Mouse (Mus musculus): ENCODE data around the gene Rps4x.
A peak's percentile ranks its signal among the peaks of the same experiment; 100 is the strongest.
"Not testable (repeated sequence)": the region's sequence is repeated elsewhere in the genome, so short reads cannot be mapped to it uniquely, and the experiment has no call there.

The Rps4x gene

DNA sequence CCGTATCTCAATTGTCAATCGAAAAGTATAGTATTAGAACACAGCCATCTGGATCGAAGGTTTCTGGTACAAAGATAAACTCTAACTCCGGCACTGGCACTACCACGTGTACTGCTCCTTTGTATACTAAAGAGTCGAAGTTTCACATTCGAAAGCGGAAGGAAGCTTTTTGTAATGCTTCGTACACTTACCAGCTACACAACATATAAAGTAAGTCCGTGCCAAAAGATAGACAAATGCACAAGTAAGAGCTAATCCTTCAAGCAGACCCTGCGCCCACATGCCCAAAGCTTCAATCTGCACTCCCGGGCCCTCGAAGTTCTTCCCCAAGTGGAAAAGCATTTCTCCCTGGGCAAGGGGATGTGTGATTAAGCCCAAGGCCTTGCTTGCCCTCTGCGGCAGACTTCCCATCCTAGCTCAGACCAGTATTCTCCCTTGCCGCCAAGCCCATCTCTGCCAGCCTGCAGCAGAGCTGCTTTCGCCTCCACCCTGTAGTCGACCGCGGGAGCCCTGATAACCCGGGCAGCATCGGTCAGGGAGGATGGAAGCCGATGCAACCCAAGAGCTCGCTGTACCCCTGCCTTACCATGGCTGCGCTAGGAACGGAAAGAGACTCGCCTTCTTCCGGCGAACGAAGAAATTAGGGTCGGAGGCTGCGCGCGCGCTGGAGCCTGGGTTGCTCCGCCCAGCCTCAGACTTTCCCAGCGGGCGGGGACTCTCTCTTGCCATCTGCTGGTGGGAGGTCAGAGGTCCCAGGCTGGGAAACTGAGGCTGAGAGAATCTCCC, at the start of gene Rps4x:
Gene Rps4x (minus strand): TSS at position 683 of the 786 bp plus-strand sequence.
- peak; percentile 58 to 66 for DNase-seq (ENCODE audit: low spot score in 2 of 2)

DNA sequence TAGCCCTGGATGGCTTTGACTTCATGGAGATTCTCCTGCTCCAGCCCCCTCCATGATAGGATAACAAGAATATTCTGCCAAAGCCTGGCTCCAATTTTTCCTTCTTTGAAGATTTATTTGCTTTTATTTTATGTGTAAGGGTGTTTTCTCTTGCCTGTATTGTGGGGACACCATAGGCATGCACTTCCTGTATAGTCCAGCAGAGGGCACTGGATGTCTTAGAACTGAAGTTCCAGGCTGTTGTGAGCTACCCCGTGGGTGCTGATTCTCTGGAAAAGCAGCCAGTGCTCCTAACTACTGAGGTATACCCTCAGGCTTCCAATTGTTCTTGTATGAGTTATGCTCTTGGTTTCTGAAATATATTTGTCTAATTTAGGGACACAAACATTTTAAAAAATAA, 29.9 kb upstream of the Rps4x start:
- DNase-seq (ENCODE audit: low spot score in 2 of 2): peak in 1 of 2 experiments; percentile 0

DNA sequence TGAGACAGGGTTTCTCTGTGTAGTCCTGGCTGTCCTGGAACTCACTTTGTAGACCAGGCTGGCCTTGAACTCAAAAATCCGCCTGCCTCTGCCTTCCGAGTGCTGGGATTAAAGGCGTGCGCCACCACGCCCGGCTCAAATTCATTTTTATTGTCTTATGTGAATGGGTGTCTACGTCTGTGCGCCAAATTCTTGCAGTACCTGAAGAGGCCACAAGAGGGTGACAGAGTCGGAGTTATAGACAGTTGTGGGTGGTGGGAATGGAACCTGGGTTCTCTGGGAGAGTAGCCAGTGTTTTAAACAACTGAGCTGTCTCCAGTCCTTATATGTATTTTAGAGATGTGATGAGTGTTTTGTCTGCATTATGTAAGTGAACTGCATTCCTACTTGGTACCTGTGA, 26.2 kb upstream of the Rps4x start:
- DNase-seq (ENCODE audit: low spot score in 2 of 2): not testable (repeated sequence)

DNA sequence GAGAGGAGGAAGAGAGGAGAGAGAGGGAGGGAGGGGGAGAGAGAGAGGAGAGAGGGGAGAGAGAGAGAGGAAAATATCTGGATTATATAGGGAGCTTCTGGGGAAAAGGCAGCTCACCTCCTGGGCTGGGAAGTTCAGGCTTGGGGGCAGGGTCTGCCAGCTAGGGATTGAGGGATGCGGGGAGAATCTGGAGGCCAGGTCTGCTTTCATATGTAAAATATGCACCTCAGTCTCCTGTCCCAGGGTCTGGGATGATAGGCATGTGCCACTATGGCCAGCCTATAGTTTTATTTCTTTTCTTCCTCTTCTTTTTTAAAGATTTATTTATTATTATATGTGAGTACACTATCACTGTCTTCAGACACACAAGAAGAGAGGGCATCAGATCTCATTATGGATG, 1.6 kb upstream of the Rps4x start:
- no peak for DNase-seq (ENCODE audit: low spot score in 2 of 2)

DNA sequence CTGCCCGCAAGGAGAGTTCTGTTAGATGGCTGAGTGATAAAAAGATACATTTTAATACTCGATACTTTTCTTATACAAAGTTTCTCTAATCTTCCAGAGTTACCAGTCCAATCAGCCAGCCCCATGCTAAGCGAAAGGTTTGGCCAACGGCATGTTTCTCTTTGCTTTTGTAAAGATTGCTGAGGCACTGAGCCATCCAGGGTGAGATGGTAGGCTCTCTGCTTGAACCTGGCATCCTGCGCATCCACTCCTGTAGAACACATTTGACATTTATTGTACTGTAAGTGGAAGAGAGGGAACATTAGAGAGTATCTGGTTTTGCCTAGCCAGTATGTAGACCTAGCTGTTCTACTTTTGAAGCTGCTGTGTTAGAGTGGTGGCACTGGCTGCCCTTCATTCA, 387 bp upstream of the Rps4x start:
- DNase-seq (ENCODE audit: low spot score in 2 of 2): no peak

DNA sequence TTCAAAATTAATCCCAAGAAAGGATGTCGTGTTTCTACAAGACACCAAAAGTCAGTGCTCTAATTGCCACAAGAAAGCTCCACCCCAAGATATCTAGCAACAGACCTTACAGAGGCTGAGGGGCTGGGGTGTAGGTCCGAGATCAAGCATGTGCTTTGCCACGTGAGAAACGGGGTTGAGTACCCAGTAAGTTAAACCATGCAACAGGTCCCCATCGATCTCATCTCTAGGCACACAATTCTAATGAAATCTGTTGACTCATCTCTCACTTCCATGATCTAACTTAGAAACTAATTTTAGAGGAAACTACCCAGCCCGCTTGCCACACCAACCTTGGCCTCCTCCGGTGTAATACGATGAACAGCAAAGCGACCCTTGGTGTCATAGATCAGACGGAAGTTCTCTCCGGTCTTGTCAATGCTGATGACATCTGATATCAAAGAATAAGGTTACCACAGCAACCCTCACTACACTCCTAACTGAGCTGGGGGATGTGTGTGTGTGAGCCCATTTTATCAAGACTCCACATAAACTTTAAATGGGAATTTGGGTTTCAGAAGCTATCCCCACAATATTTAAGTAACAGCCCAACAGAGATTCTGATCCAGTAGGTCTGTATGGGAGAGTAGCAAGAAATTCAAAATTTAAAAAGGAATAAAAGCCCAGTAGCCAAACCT, 2.0 kb downstream of the Rps4x start:
- DNase-seq (ENCODE audit: low spot score in 2 of 2): no peak

DNA sequence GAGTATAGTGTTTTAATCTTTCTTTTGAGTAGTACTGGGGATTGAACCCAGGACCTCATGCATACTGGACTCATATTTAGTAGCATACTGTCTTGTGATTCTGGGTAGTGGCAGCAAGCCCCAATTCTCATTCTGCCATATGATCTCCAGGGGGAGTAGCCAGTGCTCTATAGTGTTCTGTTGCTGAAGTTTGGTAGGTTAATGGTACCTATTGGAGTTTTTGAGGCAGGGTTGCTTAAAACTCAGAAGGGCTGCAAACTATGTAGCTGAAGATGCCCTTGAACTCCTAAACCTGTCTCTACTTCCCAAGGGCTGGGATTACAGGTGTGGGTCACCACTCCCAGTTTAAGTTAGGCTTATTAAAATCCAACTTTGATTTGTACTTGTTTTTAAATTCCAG, 6.6 kb downstream of the Rps4x start:
- no peak for DNase-seq (ENCODE audit: low spot score in 2 of 2)

DNA sequence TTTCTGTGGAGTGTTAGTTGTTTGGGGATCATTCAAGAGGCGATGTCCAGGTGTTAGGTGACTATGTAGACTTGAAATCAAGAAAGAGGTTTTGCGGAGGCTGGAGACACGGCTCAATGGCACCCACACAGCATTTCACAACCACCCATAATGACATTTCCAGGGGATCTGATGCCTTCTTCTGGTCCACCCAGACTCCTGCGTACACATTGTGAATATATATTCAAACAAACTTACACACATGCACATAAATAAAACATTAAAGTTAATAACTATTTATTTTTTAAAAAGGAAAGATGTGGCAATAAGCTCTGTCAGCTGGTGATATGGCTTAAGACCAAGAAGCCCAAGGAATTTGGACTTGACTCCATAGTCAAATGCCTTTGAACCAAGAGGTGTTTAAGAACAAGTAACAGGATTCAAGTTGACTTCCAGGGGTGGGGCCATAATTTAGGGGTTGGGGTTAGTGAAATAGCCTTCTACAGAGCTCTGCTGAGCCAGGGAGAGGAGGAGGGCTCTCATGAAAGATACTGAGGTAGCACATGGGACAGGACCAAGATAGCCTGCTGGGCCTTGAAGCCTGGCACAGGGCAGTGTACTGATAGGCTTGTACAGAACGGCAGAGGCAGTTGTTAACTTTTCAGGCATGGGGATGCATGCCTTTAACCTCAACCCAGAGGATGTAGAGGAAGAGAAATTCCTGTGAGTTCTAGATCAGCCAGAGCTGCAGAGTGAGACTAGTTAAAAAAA, 13.5 kb downstream of the Rps4x start:
- no peak for DNase-seq (ENCODE audit: low spot score in 2 of 2)

DNA sequence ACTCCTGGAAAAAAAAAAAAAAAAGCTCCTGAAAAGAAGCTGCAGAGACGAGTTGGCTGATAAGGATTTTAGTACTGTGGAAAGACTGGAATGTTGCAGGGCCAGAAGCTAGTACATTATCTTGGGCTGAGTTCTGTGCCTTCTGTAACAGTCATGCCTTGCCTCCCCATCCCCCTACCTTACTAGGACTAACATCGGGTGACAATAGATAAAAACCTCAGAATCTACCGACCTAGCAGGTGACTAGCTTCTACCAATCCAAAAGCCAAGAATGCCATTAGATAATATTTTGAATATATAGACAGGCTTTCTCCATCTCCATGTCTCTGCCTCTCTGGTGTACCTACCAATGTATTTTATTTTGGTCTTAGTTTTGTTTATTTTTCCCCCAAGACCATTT, 18.3 kb downstream of the Rps4x start:
- DNase-seq (ENCODE audit: low spot score in 2 of 2): no peak

DNA sequence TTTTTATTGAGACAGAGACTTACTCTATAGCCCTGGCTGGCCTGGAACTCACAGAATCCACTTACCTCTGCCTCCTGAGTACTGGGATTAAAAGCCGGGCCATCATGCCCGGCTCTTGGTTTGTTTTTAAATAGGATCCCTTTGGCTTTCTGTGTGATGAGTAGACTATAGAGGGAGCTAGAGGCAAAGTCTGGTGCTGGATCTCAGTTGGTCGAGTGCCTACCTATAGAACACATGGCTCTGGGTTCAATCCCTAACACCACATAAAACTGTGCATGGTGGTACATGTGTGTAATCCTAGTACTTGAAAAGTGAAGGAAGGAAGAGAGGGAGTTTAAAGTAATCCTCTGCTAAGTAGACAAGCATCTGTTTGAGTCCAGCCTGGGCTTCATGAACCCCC, 19.1 kb downstream of the Rps4x start:
- no peak for DNase-seq (ENCODE audit: low spot score in 2 of 2)

DNA sequence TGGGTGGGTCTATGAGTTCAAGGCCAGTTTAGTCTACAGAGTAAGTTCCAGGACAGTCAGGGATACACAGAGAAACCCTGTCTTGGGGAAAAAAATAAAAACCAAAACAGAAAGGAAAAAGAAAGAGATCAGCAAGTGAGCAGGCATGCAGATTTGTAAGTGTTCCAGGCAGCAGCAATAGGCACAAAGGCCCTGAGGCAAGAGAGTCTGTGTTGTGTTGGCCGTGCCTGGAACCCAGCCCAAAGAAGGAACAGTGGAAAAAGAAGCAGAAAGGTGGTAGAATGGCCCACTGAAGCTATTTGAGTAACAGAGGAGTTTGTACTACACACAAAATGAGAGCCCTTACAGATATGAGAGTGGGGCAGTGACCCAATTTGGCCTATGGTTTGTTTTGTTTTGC, 19.5 kb downstream of the Rps4x start:
- DNase-seq (ENCODE audit: low spot score in 2 of 2): no peak

DNA sequence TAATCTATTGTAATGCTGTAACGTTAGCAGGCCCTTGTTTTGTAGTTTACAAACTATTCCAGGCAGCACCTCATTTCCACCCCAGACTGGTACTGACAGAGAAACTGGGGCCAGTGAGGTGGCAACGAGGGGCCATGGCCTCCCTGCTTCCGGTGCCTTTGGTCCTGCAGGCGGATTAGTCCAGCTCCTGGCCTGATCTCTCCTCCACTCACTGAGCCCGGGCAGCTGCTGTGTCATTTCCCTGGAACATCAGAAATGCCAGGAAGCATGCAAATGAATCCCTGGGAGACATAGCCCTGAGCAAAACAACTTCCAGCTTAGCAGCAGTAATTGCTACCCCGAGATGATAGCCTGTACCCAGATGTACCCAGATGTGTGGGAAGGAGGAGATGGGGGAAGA, 22.2 kb downstream of the Rps4x start:
- DNase-seq (ENCODE audit: low spot score in 2 of 2): no peak

DNA sequence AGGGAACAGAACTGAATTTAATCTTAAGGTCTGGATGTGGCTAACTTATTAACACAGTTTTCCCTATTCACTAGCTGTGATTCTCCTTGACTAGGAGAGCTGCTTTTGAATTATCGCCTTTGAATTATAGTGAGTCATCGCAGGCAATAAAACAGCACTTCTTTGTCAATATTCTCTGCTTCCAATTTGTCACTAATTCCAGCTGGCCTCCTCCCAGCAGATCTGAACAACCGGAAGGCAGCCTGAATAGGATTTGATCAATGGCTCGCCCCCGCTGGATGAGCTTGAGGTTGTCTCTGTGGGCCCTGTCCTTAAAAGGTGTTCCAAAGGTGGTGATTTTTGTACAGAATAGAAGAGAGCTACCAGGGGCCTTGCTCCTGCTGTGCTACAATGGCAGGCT, 22.7 kb downstream of the Rps4x start:
- DNase-seq (ENCODE audit: low spot score in 2 of 2): no peak

DNA sequence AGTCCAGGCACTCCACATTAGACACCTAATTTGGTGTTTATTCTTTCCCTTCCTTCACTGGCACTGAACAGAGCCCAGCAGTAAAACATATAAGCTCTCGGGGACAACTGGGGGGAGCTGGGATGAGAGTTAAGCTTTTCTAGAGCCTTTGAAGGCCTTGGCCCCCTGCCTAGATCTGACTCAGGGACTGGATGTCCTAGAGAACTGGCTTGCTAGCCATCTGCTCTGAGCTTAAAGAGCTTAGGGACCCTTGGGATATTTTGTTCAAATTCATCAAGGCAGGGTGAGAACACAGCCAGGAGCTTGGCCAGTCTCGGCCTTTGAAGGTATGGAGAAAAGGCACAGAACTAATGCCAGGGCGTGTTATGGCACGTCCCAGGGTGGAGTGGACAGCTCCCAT, 25.7 kb downstream of the Rps4x start:
- DNase-seq (ENCODE audit: low spot score in 2 of 2): no peak

DNA sequence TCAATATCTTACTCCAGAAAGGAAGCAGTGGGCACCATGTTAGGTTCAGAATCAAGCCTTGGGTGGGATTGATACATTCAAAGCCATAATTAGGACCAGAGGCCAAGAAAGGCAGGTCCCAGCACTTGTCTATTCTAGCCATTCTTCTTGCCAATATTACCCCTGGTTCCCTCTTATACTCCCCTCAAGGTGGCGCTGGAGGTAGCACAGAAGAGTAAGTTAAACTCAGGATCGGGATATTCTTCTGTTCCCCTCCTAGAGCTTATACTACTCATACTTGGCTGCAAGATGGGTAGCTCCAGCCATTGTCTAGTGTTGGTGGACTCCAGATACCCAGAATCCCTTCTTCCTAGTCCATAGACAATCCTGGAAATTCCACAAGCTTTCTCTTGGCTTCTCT, 26.1 kb downstream of the Rps4x start:
- DNase-seq (ENCODE audit: low spot score in 2 of 2): no peak

DNA sequence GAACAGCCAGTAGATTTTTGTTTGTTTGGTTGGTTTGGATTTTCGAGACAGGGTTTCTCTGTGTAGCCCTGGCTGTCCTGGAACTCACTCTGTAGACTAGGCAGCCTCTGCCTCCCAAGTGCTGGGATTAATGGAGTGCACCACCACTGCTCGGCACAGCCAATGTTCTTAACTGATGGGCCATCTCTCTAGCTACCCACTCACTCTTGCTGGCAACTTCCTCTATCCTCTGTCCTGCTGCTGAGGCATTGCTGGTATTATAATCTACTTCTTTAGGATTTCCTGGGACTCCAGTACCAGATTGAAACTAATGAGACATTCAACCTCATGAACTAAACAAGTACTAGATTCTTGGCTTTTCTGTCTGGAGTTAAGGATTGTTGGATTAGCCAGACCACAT, 28.7 kb downstream of the Rps4x start:
- DNase-seq (ENCODE audit: low spot score in 2 of 2): no peak

DNA sequence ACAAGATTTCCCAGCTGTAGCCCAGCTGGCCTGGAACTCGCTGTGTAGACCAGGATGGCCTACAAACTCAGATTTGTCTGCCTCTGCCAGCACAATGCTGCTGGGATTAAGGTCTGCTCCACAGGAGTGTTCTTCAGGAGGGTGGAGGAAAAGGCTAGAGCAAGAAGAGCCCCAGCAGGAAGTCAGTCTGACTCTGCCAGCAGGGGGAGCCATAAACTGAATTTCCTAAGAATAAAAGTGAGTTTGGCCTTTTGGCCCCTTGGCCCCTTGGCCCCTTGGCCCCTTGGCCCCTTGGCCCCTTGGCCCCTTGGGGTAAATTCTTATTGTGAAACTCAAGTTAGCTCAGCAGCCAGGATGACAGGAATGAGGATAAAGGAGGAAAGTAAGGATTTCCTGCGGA, 29.4 kb downstream of the Rps4x start:
- DNase-seq (ENCODE audit: low spot score in 2 of 2): no peak

DNA sequence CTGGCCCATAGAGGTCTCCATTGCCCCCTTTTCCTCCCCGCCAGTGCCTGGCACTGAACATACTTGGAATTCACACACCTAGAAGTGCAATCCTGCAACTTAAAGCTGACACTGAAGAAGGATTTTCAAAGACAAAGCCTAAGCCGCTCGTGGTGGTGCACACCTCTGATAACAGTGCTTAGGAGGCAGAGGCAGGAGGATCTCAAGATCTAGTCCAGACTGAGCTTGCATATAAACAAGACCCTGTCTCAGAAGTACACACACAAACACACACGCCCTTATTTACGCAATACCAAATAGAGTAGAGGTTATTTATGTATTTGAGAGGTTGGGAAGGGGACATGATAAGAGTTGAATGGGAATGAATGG, 31.8 kb downstream of the Rps4x start:
- DNase-seq (ENCODE audit: low spot score in 2 of 2): no peak

DNA sequence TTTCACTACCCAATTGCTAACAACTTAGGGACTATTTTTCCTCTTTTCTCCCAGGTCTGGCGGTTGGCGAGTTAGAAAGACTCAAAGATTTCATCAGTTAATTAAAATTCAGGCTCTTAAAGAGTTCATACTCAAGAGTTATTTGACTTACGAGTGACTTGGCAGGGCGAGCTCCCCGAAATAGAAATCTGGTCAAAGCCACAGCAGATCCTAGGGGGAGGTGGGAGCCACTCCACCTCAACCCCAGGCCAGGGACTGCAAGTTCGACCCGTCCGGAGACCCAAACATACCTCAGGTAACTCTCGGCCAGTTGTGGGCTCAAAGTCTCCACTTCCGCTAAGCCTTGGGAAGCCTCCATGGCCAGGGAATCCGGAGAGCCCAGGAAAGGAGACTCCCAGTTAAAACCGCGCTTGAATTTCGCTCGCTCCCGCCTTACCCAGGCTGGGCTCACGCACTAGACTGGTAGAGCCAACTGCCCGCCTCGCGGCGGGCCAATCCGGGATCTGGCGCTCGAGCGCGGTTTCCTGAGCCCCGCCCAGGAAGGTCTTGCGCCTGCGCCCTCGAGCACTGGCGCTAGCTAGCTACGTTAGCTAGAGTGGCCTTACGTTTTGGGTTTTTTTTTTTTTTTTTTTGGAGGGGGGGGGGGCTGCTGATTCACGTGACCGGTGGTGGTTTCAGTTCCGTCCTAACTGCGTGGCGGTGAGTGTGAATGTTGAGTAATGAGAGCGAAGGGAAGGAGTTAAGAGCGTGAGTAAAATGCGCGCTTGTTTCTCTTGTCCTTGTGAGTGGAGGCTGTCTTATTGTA, 32.4 kb downstream of the Rps4x start, which contains the start of gene Ercc6l:
Gene Ercc6l (minus strand): TSS at position 474 of the 805 bp plus-strand sequence.
- peak; percentile 77 to 78 for DNase-seq (ENCODE audit: low spot score in 2 of 2)

DNA sequence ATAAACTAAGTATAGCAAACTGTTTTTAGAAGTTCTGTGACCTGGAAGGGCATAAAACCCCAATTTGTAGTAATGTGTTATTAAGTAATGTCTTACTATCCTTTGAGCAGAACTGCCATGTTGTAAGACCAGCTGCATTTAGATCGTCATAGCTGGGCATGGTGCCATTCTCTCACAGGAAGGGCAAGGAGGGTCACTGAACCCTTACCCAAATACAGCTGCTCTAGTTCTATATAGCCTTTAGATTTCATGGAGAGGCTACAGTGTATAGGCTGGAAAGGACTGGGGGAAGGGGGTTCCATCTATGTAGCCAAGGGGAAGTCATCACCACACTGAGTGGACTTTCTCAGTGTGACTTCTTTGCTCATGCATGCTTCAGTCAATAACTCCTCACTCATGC, 48.0 kb downstream of the Rps4x start:
- DNase-seq (ENCODE audit: low spot score in 2 of 2): no peak
